Mouse (Mus musculus) cerebellum, adult 2 months (tissue): ENCODE results near the gene Prrx1. TPM values are rescaled to one million over a fixed set of nuclear protein-coding genes. Genes with fewer than 3 reads are reported as not detected.

Source experiments
- DNase-seq, 2 experiments: peaks; one replicate each; pipeline ENCODE4 v3.0.0; 2021
- H3K27ac ChIP-seq: fragments of 200-500 bp; 2 replicates; pipeline ENCODE4 v1.5.1; 2012; ENCODE audit warnings: low read length, control low read depth, inconsistent platforms; ENCODE audit not compliant: insufficient read depth
- H3K27me3 ChIP-seq: fragments of 200-500 bp; 2 replicates; pipeline ENCODE4 v1.6.1; 2012; ENCODE audit warnings: inconsistent platforms, mild to moderate bottlenecking, low read length, moderate library complexity; ENCODE audit not compliant: control insufficient read depth, insufficient read depth
- H3K4me1 ChIP-seq: fragments of 200-500 bp; 2 replicates; pipeline ENCODE4 v1.6.1; 2011; ENCODE audit warnings: low read length; ENCODE audit not compliant: control insufficient read depth, insufficient read depth
- H3K4me3 ChIP-seq: fragments of 200-500 bp; replicated peaks from 2 replicates; pipeline ENCODE3; 2011; ENCODE audit warnings: mild to moderate bottlenecking, low read depth, low read length, control low read depth; ENCODE audit not compliant: insufficient read depth
- CTCF ChIP-seq: fragments of 200-500 bp; IDR thresholded peaks from 2 replicates; pipeline ENCODE4 v1.5.1; 2011; ENCODE audit warnings: low read depth, mild to moderate bottlenecking, control low read depth, low read length, moderate library complexity, borderline replicate concordance; ENCODE audit not compliant: insufficient read depth
- POLR2A ChIP-seq: fragments of 200-500 bp; IDR thresholded peaks from 2 replicates; pipeline ENCODE4 v1.6.1; 2011; ENCODE audit warnings: low read length, control low read depth, borderline replicate concordance; ENCODE audit not compliant: insufficient read depth
- WGBS: fragments of 180-500 bp; shearing (Covaris S2); methylation state at CpG from one replicate; pipeline ENCODE4 v1.1.7; 2018; 5-methylcytosine and 5-hydroxymethylcytosine counted together
- polyA plus RNA-seq: library from polyadenylated mRNA; depleted of rRNA; stranded (reverse); fragments of >200 nt; gene quantifications from 2 replicates; pipeline ENCODE4 v1.2.3, GENCODE M21; 2012

Gene Prrx1
- polyA plus RNA-seq, 1 experiment: 4.6 TPM

GRCm38 (mm10) chr1:163319669-163320571, 6.4 kb upstream of the Prrx1 start:
- WGBS: 63% methylated on average over 3 of the region's 3 CpGs
- no peaks in the 10 kb centered on the region; the same call in 1 of the 2 replicates for H3K27me3 ChIP-seq
- no peak overlapping the region for H3K27ac ChIP-seq
- TF ChIP-seq POLR2A (no peak), CTCF (no peak)
- H3K4me3 ChIP-seq: no peak overlapping the region
- DNase-seq: no peak
- H3K4me1 ChIP-seq: no peaks in the 10 kb centered on the region

- WGBS: 43% methylated on average over 1 of the region's 1 CpGs
- H3K27ac ChIP-seq: no peak overlapping the region
- H3K4me1 ChIP-seq: no peaks in the 10 kb centered on the region
- no peak for DNase-seq
- peaks cover 1% of the 10 kb centered on the region; the same call in 1 of the 2 replicates for H3K27me3 ChIP-seq
- no peak for TF ChIP-seq CTCF
- TF ChIP-seq POLR2A: no peak
- H3K4me3 ChIP-seq: no peak overlapping the region
Observed at GRCm38 (mm10) chr1:163316920-163317319, 3.4 kb upstream of the Prrx1 start.

GRCm38 (mm10) chr1:163314829-163315301, 1.4 kb upstream of the Prrx1 start:
- Histone ChIP-seq H3K27ac (no peak overlapping the region), H3K4me1 (no peaks in the 10 kb centered on the region), H3K27me3 (peaks cover 3% of the 10 kb centered on the region; the same call in 1 of the 2 replicates), H3K4me3 (no peak overlapping the region)
- DNase-seq: no peak
- no peak for TF ChIP-seq CTCF
- no peak for TF ChIP-seq POLR2A
- 5% methylated on average over 23 of the region's 23 CpGs for WGBS

GRCm38 (mm10) chr1:163313921-163314725, 613 bp upstream of the Prrx1 start:
- H3K4me3 ChIP-seq: peak overlapping the region; percentile 7
- TF ChIP-seq CTCF (no peak), POLR2A (no peak)
- 3% methylated on average over 21 of the region's 21 CpGs for WGBS
- H3K27me3 ChIP-seq: peaks cover 3% of the 10 kb centered on the region; the same call in 1 of the 2 replicates
- no peak overlapping the region for H3K27ac ChIP-seq
- DNase-seq: no peak
- H3K4me1 ChIP-seq: no peaks in the 10 kb centered on the region

GRCm38 (mm10) chr1:163311861-163312811, 1.4 kb downstream of the Prrx1 start:
- Histone ChIP-seq H3K4me1 (no peaks in the 10 kb centered on the region), H3K27ac (no peak overlapping the region), H3K4me3 (peak overlapping the region; percentile 37), H3K27me3 (peaks cover 3% of the 10 kb centered on the region; the same call in 1 of the 2 replicates)
- no peak for TF ChIP-seq POLR2A
- TF ChIP-seq CTCF: no peak
- peak; percentile 7 to 22 for DNase-seq
- 3% methylated on average over 59 of the region's 59 CpGs for WGBS

GRCm38 (mm10) chr1:163311006-163311836, 2.3 kb downstream of the Prrx1 start:
- TF ChIP-seq CTCF: no peak
- TF ChIP-seq POLR2A: no peak
- H3K27ac ChIP-seq: no peak overlapping the region
- H3K27me3 ChIP-seq: peaks cover 3% of the 10 kb centered on the region; the same call in 1 of the 2 replicates
- WGBS: 62% methylated on average over 13 of the region's 13 CpGs
- DNase-seq: no peak
- no peaks in the 10 kb centered on the region for H3K4me1 ChIP-seq
- peak overlapping the region; percentile 37 for H3K4me3 ChIP-seq
